Mouse (Mus musculus): ENCODE measurements around the gene Olfr986. TPM values are rescaled to one million over a fixed set of nuclear protein-coding genes. Genes with fewer than 3 reads are reported as not detected.

The Olfr986 gene
- polyA plus RNA-seq, 1 experiment from 2014 or later, result not detected

DNA sequence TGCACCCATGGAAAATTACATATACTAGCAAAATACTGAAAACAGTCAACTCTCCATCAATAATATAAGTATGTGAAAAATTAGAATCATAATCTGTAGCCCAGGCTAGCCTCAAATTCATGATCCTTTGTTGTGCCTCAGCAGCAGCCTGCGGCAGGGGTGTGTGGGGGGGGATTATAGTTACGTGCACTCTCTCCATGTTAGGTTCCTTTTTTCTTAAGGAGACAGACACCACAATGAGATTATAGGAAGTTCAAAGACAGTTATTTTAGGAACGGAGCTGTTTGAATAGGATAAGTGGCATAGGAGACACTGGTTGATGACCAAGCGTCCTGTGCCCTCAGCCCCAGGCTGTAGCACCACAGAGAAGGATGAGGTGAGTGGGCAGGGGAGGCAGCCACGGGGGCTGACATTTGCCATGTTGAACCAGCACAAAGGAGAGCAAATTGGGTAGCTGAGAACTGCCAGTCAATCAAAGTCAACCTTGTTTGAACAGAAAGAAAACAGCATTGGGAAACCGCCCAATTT is 48.1 kb downstream of the Olfr986 start:
- H3K4me3 ChIP-seq (ENCODE audit: low read depth, low read length), result no peak overlapping the region
- H3K9ac ChIP-seq (ENCODE audit: low read depth, low read length), result no peak overlapping the region
- no peaks in the 10 kb centered on the region for H3K27me3 ChIP-seq (ENCODE audit: control insufficient read depth, insufficient read depth, low read depth, low read length)
- no peaks in the 10 kb centered on the region; the same call in 1 of the 2 replicates for H3K9me3 ChIP-seq (replicated peaks; ENCODE audit: control insufficient read depth, low read length, poor library complexity, severe bottlenecking)
- no peak; the same call in 1 of the 2 replicates for ATAC-seq
- no peak overlapping the region for H3K27ac ChIP-seq (ENCODE audit: low read length)
- 28% methylated on average over 6 of the region's 6 CpGs for WGBS
- no peaks in the 10 kb centered on the region for H3K36me3 ChIP-seq (ENCODE audit: control insufficient read depth, insufficient read depth, low read length)
- no peaks in the 10 kb centered on the region for H3K4me1 ChIP-seq (ENCODE audit: control insufficient read depth, insufficient read depth, low read length)
- no peak overlapping the region for H3K4me2 ChIP-seq (ENCODE audit: low read length)

DNA sequence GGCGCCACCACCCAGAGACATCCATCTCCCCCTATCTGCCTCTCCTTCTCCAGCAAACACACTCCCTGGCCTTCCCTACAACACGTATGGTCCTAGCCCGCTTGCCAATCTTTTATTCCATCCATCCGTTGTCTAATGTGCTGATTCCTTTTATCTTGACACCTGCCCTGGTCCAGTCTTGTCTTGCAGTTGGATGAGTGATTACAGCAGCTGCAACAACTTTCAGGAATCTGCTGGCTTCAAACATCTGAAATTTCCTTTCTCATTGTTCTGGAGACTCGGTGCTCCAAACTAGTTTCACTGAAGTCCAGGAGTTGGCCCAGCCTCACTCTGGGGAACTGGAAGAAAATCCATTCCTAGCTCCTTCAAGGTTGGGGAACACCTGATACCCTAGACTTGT is 48.8 kb downstream of the Olfr986 start:
- H3K9me3 ChIP-seq (replicated peaks; ENCODE audit: control insufficient read depth, low read length, poor library complexity, severe bottlenecking), result no peaks in the 10 kb centered on the region; the same call in 1 of the 2 replicates
- no peaks in the 10 kb centered on the region for H3K27me3 ChIP-seq (ENCODE audit: control insufficient read depth, insufficient read depth, low read depth, low read length)
- no peak overlapping the region for H3K4me3 ChIP-seq (ENCODE audit: low read depth, low read length)
- no peak overlapping the region for H3K27ac ChIP-seq (ENCODE audit: low read length)
- 49% methylated on average over 5 of the region's 5 CpGs for WGBS
- no peak for ATAC-seq
- no peaks in the 10 kb centered on the region for H3K4me1 ChIP-seq (ENCODE audit: control insufficient read depth, insufficient read depth, low read length)
- H3K4me2 ChIP-seq (ENCODE audit: low read length), result no peak overlapping the region
- no peaks in the 10 kb centered on the region for H3K36me3 ChIP-seq (ENCODE audit: control insufficient read depth, insufficient read depth, low read length)
- H3K9ac ChIP-seq (ENCODE audit: low read depth, low read length), result no peak overlapping the region

DNA sequence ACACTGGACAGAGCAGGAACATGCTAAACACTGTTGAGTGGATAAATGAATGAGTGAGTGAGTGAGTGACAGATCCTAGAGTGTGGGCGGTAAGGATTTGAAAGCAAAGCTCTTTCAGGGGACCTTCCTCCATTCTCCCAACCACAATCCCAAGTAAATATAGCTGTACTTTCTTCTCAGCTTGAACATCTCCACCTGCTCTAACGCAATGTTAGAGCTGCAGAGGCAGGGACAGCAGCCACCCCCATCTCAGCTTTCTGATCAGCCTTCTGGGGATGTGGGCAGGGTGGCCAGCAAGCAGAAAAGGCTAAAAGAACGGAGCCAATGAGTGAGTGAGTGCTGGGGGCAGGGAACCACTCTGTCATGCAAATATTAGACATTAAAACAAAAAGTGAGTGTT is 50.3 kb downstream of the Olfr986 start:
- Histone ChIP-seq H3K36me3 (ENCODE audit: control insufficient read depth, insufficient read depth, low read length) (no peaks in the 10 kb centered on the region), H3K4me1 (ENCODE audit: control insufficient read depth, insufficient read depth, low read length) (no peaks in the 10 kb centered on the region), H3K9ac (ENCODE audit: low read depth, low read length) (no peak overlapping the region), H3K4me3 (ENCODE audit: low read depth, low read length) (no peak overlapping the region), H3K9me3 (replicated peaks; ENCODE audit: control insufficient read depth, low read length, poor library complexity, severe bottlenecking) (no peaks in the 10 kb centered on the region; the same call in 1 of the 2 replicates), H3K27me3 (ENCODE audit: control insufficient read depth, insufficient read depth, low read depth, low read length) (no peaks in the 10 kb centered on the region), H3K4me2 (ENCODE audit: low read length) (no peak overlapping the region), H3K27ac (ENCODE audit: low read length) (no peak overlapping the region)
- 85% methylated on average over 3 of the region's 3 CpGs for WGBS
- ATAC-seq, result no peak

DNA sequence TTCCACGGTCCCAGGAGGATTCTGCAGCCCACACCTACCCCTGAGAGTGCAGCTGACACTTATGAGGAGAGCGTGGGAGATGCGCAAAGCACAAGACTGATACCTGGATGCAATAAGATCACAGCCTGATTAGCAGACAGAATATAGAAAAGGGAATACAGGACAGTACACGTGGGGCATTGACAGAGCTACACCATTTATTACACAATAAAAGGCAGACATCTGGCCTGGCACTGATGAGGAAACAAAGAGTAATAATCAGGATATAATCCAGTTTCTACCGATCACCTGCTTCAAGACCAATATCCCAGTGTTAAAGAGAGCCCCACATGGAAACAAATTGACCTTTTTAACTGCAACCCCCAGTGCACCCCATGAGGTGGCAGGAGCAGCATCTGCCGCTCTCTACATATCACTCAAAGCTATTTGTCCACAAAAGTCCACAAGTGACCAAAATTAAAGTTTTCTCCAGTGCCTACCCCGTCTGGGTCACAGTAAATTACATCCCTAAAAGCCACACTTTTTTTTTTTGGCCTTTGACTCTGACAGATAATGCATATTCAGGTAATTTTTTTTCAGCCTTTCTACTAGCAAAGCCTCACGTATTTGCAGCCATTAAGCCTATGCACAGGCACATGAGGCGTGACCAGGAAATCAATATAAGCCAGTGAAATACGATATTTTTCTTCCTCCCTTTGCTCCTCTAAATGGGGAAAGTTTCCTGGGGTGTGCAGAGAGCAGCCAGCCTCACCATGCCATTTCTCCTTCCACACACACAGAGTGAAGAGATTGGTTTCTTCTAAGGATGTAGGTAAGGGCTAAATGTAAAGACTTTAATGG is 53.7 kb downstream of the Olfr986 start:
- WGBS, result 55% methylated on average over 10 of the region's 10 CpGs
- H3K36me3 ChIP-seq (ENCODE audit: control insufficient read depth, insufficient read depth, low read length), result no peaks in the 10 kb centered on the region
- no peak overlapping the region for H3K4me2 ChIP-seq (ENCODE audit: low read length)
- H3K4me3 ChIP-seq (ENCODE audit: low read depth, low read length), result no peak overlapping the region
- H3K27ac ChIP-seq (ENCODE audit: low read length), result no peak overlapping the region
- H3K9ac ChIP-seq (ENCODE audit: low read depth, low read length), result no peak overlapping the region
- ATAC-seq, result no peak
- no peaks in the 10 kb centered on the region; the same call in 1 of the 2 replicates for H3K9me3 ChIP-seq (replicated peaks; ENCODE audit: control insufficient read depth, low read length, poor library complexity, severe bottlenecking)
- H3K27me3 ChIP-seq (ENCODE audit: control insufficient read depth, insufficient read depth, low read depth, low read length), result no peaks in the 10 kb centered on the region
- no peaks in the 10 kb centered on the region for H3K4me1 ChIP-seq (ENCODE audit: control insufficient read depth, insufficient read depth, low read length)

DNA sequence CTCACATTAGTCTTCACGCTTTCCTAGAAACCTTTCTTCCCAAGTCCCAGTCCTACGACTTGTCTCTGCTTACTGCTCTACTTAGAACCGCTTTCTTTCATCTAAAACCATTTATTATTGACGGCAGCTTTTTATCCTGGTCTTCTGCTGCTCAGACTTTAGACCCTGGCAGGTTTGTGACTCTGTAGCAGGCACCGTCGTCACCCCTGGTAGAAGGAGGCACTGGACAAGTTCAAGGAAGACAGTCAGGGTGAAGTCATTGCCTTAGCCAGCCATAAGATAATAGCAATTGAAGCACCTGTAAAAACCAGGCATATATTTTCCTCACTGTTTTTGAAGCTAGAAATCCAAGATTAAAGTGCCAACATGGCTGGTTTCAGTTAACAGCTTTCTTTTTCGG is 54.5 kb downstream of the Olfr986 start:
- no peaks in the 10 kb centered on the region for H3K4me1 ChIP-seq (ENCODE audit: control insufficient read depth, insufficient read depth, low read length)
- H3K27ac ChIP-seq (ENCODE audit: low read length), result no peak overlapping the region
- 92% methylated on average over 7 of the region's 7 CpGs for WGBS
- no peaks in the 10 kb centered on the region for H3K36me3 ChIP-seq (ENCODE audit: control insufficient read depth, insufficient read depth, low read length)
- H3K27me3 ChIP-seq (ENCODE audit: control insufficient read depth, insufficient read depth, low read depth, low read length), result no peaks in the 10 kb centered on the region
- no peaks in the 10 kb centered on the region; the same call in 1 of the 2 replicates for H3K9me3 ChIP-seq (replicated peaks; ENCODE audit: control insufficient read depth, low read length, poor library complexity, severe bottlenecking)
- no peak overlapping the region for H3K4me2 ChIP-seq (ENCODE audit: low read length)
- no peak overlapping the region for H3K9ac ChIP-seq (ENCODE audit: low read depth, low read length)
- no peak for ATAC-seq
- no peak overlapping the region for H3K4me3 ChIP-seq (ENCODE audit: low read depth, low read length)

Other genes with a start within 250 kb of the Olfr986 start
- not detected in 2 replicates for gene Olfr974, start 243.4 kb upstream of the Olfr986 start, polyA plus RNA-seq (2015; fragmentation: Nextera tagmentation; extraction: Ambion mirVana)
- not detected in 2 replicates for gene Olfr975, start 228.9 kb upstream of the Olfr986 start, polyA plus RNA-seq (2015; fragmentation: Nextera tagmentation; extraction: Ambion mirVana)
- gene Olfr976, start 219.8 kb upstream of the Olfr986 start, polyA plus RNA-seq (2015; fragmentation: Nextera tagmentation; extraction: Ambion mirVana), result not detected in 2 replicates
- gene Olfr978, start 188.8 kb upstream of the Olfr986 start, polyA plus RNA-seq (2015; fragmentation: Nextera tagmentation; extraction: Ambion mirVana), result not detected in 2 replicates
- not detected in 2 replicates for gene Olfr979, start 177.5 kb upstream of the Olfr986 start, polyA plus RNA-seq (2015; fragmentation: Nextera tagmentation; extraction: Ambion mirVana)
- not detected in 2 replicates for gene Olfr980, start 171.3 kb upstream of the Olfr986 start, polyA plus RNA-seq (2015; fragmentation: Nextera tagmentation; extraction: Ambion mirVana)
- gene Olfr981, start 159.5 kb upstream of the Olfr986 start, polyA plus RNA-seq (2015; fragmentation: Nextera tagmentation; extraction: Ambion mirVana), result not detected in 2 replicates
- gene Olfr982, start 107.1 kb upstream of the Olfr986 start, polyA plus RNA-seq (2015; fragmentation: Nextera tagmentation; extraction: Ambion mirVana), result not detected in 2 replicates
- gene Olfr983, start 87.3 kb upstream of the Olfr986 start, polyA plus RNA-seq (2015; fragmentation: Nextera tagmentation; extraction: Ambion mirVana), result not detected in 2 replicates
- not detected in 2 replicates for gene Olfr984, start 66.7 kb upstream of the Olfr986 start, polyA plus RNA-seq (2015; fragmentation: Nextera tagmentation; extraction: Ambion mirVana)
- gene Olfr985, start 50.7 kb upstream of the Olfr986 start, polyA plus RNA-seq (2015; fragmentation: Nextera tagmentation; extraction: Ambion mirVana), result not detected in 2 replicates
- not detected in 2 replicates for gene Tmem225, start 32.8 kb upstream of the Olfr986 start, polyA plus RNA-seq (2015; fragmentation: Nextera tagmentation; extraction: Ambion mirVana)
- 13.1 and 13.6 TPM in 2 replicates for gene Zfp202, start 11.4 kb downstream of the Olfr986 start, polyA plus RNA-seq (2015; fragmentation: Nextera tagmentation; extraction: Ambion mirVana)
- 188 and 194 TPM in 2 replicates for gene Scn3b, start 88.3 kb downstream of the Olfr986 start, polyA plus RNA-seq (2015; fragmentation: Nextera tagmentation; extraction: Ambion mirVana)